Mouse (Mus musculus): ENCODE results near the gene Pmel.
A peak's percentile ranks its signal among the peaks of the same experiment; 100 is the strongest.

Gene Pmel

DNA sequence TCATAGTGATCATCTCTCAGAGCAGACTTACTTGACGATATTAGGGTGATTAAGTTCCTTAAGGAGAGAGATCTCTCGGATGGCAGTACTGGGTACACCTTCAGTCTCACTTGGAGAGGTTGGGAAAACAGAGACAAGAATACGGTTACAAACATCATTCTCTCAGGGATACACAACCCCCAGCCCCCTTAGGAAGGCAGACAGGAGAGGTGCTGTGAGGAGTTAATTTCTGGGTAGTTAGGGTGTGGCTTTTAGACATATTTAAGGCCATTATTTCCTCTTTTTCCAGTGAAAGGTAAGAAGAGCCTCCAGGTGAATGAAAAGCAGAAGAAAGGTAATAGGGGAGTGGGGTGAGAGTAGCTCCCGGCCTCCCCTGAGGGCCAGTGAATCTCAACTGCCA is at the start of gene Pmel:
Gene Pmel, plus strand, starts transcription at position 301 of the 400 bp plus-strand sequence.
- DNase-seq (ENCODE audit: low spot score): no peak

DNA sequence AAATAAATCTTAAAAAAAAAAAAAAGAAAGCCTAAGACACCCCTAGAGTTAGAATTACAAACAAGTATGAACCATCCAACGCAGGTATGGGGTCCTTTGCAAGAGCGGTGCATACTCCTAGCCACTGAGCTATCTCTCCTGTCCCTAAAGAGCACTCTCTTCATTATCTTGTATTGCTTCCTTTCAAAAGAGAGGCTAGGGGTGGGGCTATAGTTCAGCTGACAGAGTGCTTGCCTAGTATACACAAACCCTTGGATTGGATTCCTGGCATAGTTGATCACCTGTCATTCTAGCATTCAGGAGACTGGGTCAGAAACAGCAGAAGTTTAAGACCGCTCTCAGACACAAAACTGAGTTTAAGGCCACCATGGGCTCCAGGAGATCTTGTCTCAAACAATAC is 48.7 kb upstream of the Pmel start:
- DNase-seq (ENCODE audit: low spot score): peak; percentile 32

DNA sequence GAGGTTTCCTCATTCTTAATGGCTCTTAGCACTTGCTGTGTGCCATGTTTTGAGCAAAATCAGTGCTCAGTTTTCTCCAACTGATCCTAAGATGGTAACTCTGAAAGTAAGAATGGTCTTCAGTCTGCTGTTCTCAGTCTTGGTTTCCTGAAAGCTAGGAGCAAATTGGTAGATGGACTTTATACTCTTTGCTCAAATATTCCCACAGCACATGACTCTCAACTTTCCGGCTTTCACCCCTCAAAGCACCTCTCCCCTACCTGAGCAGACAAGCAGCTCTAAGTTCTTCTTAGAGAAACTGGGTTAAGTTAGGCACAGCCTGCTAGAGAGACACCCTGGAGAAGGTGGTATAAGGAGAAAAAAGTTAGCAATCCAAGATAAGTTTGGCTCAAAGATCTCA is 47.3 kb upstream of the Pmel start:
- DNase-seq (ENCODE audit: low spot score): no peak

DNA sequence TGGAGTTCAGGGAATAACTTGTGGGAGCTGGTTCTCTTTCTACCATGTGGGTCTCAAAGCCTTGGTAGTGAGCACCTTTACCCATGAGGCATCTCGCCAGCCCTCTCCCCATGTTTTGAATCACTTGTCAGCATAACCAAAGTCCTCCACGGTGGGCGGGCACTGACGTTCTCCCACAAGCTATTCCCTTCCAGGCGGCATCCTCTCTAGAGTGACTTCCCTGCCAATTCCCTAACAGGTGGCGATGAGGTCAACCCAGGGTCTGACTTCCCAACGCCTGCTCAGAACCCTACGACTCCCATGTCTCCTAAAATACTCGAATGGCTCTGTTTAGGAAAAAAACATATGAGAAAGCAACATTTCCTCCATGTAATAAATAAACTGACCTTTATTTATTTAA is 46.2 kb upstream of the Pmel start:
- no peak for DNase-seq (ENCODE audit: low spot score)

DNA sequence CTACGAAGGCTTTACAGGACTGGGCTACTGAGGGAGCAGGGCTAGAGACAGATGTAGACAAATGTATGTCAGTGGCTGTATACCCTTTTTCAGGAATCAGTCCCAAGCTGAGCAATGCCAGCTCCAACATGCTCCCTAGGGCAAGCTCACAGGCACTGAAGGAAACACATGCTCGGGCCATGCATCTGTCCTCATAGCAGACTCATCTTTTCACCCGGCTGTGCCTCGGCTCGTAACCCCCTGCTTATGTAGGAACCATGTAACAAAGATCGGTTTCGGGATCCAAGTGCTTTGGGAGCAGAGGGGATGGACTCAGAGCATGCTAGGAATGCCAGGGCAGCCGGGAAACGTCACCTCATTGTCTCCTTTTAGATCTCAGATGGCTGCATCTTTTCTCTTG is 44.5 kb upstream of the Pmel start:
- DNase-seq (ENCODE audit: low spot score): no peak

DNA sequence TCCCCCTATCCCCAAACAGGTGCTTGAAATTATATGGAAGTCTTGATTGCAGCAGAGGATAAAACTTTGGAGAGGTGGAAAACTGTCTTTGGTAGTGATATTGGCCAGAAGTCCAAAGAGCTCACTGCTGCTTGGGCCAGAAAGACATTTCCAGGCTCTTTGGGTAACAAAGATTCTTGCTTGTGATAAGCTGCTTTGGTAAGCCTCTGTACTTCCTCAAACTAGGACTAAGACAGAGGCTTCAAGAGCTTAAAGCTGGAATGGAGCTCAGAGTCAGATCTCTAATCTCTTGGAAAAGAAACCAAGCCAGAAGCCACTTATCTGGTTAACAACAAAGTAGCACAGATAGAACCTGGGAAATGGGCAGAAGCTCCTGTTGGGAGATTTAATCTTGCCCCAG is 41.5 kb upstream of the Pmel start:
- no peak for DNase-seq (ENCODE audit: low spot score)

DNA sequence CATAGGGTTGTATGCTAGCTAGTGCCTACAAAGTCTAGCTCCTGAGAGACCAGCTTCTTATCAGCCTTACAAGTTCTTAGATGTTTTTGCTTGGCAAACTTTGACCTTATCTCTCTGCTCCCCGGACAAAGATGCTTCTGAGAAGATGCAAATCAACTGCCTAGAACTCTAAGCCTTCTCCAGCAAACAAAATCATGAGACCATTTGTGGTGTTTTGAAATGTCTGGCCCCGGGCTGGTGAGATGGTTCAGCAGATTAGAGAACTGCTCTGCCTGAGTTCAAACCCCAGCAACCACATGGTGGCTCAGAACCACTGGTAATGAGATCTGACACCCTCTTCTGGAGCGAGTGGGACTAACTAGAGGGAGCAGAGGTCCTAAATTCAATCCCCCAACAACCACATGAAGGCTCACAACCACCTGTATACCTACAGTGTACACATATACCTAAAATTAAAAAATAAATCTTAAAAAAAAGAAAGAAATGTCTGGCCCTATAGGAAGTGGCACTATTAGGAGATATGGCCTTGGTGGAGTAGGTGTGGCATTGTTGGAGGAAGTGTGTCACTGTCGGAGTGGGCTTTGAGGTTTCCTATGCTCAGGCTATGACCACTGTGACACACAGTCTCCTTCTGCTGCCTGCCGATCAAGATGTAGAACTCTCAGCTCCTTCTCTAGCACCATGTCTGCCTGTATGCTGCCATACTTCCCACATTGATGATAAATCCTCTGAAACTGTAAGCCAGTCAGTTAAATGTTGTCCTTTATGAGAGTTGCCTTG is 40.4 kb upstream of the Pmel start:
- DNase-seq (ENCODE audit: low spot score): no peak

DNA sequence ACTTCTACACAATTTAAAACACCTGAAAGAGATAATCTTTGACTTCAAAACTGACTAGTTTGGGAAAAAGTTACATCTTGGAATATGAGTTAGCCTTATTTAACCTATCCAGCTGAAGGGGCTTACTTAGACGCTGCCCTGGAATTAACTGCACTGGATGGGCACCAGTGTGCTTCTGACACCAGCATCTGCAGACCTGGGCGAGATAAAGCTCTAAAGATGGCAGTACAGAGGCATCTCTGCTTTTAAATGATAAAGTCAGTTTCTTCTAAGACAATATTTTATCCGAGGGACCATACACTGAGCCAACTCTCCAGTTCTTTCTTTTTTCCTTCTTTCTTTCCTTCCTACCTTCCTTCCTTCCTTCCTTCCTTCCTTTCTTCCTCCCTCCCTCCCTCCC is 39.2 kb upstream of the Pmel start:
- DNase-seq (ENCODE audit: low spot score): no peak

DNA sequence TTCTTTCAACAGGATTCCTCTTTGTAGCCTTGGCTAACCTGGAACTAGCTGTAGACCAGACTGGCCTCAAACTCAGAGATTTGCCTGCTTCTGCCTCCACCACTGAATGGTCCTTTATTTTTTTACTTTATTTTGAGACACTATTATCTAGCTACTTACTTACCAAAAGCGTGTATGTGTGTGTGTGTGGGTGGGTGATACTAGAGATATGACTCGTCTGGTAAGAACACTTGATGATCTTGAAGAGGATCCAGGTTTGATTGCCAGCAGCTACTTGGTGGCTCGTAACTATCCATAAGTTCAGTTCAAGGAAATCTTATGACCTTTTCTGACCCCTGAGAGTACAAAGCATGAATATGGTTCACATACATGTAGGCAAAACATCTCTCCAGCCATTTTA is 38.7 kb upstream of the Pmel start:
- no peak for DNase-seq (ENCODE audit: low spot score)

DNA sequence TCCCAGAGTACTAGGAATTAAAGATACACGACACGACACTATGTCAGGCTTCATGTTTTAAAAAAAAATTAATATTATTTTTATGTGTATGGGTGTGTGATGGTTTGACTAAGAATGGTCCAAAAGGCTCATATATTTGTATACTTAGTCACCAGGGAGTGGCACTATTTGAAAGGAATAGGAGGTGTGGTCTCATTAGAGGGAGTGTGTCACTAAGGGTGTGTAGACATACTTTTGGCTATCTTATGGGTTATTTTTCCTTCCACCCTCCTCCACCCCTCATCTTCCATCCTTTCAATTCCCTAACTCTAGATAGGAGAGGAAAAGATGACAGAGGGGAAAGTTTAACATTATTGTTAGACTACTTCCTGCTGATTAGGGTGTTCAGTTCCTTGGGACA is 38.2 kb upstream of the Pmel start:
- DNase-seq (ENCODE audit: low spot score): no peak

DNA sequence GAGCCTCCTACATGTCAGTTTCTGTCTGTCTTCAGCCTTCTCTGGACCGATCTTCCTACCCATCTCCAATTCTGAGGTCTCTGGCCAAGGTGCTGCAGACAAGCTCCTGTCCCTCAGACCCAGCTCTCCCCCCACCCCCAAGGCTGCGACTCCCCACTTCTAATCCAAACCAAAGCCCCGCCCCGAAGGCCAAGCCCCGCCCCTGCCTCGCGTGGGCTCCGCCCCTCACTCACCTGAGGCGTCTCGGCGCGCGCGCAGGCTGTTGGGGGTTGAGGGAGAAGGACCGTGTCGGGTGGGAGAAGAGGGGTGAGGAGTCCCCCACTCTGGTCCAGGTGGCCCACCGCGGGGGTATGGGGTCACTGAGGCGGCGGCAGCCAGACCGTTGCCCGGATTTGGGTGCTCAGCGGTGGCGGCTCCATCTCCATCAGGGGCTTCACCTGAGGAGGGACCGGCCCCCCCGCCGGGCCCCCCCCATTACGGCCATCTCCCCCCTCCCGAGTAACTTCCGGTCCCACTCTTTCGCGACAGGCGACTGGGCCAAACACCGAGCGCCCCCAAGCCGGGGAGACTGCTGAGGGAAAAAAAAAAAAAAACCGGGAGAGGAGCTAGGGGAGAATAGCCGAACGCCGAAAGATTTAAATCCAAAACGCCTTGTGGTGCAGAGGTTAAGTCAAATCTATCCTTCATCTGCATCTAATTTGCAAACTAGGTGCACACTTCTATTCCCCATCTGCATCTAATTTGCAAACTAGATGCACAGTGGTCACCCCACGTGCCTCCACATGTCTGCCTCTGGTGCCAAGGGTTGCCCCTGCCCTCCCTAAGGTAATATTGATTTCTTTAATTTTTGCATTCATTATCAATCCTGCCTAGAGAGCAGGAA is 35.0 kb upstream of the Pmel start:
- peak; percentile 58 for DNase-seq (ENCODE audit: low spot score)

DNA sequence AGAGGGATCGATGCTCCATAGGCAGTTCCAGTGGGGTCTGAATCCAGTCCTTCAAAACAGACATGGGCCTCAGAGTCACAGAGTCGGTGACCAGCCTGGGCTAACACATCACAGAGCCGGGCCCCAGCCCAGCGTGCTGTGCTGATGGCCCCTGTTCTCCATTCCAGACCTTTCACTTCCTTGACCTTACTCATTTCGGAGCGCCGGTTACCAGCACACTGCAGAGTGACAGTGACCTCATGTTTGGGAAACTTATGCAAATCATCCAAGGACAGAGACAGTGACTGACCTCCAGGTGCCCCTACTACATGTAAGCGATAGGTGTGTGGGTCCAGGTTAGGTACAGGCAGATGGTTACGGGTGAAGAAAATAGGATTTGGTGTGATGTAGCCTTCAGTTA is 32.8 kb upstream of the Pmel start:
- no peak for DNase-seq (ENCODE audit: low spot score)

DNA sequence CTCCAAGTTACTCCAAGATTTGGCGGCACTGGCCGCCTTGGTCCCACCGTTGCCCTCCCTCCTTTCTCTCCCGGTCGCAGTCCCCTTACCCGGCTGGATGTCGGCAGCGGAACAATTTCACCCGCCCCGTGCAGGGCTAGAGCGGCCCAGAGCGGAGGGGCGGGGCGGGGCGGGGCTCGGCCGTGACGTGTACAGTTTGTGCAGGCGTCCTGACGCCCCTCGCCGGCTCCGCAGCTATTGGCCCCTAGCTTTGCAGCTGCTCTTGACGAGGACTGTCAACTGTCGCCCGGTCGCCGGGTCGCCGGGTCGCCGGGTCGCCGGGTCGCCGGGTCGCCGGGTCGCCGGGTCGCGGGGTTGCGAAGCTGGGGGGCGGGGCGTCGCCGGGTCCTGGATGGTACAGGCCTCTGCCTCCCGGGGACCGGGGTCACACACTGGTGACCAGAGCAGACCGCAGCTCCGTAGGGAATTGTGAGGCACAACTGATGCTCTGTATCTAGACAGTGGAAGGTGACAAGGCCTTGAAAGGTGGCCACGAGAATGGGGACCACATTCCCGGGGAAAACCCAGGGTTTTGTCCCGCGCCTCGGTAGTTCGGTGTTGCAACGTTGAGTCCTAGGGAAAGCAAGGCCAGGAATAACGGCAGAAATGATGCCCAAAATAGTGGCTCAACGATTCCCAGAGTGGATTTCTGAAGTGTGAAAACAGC is 30.1 kb upstream of the Pmel start, which contains the start of gene Suox:
Gene Suox, minus strand, starts transcription at position 311 of the 706 bp plus-strand sequence.
- peak; percentile 81 for DNase-seq (ENCODE audit: low spot score)

DNA sequence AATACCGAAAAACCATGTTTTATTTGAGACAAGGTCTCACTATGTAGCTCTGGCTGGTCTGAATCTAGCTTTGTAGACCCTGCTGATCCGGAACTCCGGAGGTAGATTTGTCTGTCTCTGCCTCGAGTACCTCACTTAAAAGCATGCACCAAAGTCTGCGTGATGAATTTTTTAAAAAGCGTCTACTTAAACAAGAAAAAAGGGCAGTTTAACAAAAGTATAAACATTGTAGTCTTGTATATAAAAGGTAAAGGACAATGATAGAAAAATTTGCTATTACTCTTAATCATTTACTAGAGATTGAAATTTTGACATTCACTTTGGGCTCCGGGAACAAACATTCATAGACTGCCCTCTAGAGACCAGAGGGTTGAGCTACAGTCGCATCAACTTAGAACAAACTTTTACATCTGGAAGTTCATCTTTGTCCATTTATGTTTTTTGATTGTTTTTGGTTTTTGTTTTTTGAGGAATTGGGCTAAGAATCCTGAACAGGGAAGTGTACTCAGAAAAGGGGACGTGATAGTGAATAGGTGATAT is 29.5 kb upstream of the Pmel start:
- DNase-seq (ENCODE audit: low spot score): peak; percentile 61

DNA sequence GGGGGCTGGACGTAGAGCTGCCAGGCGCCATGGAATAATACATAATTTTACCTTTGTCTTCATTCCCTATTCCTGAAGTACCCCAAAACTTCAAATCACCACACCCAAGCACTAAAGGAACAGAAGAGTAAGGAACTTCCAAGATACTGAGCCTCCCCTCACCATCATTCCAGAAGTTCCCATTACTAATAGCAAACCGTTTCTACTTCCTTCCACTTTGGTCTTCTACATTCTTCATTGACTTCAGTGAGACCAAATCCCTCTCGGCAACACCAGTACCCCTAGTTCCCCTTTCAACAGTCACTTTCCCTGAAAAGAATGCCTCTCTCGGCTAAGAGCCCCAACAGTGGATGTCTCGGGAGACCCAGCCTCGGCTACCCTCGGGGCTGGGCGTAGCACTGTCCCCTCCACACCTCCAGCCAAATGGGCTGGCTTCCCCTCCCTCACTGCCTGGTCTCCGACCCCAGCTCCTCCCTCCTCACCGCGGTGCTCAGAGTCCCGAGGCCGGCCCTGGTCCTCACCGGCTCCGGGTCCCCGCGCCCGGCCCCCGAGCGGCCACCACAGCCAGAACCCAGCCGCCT is 8.5 kb upstream of the Pmel start:
- DNase-seq (ENCODE audit: low spot score): no peak

DNA sequence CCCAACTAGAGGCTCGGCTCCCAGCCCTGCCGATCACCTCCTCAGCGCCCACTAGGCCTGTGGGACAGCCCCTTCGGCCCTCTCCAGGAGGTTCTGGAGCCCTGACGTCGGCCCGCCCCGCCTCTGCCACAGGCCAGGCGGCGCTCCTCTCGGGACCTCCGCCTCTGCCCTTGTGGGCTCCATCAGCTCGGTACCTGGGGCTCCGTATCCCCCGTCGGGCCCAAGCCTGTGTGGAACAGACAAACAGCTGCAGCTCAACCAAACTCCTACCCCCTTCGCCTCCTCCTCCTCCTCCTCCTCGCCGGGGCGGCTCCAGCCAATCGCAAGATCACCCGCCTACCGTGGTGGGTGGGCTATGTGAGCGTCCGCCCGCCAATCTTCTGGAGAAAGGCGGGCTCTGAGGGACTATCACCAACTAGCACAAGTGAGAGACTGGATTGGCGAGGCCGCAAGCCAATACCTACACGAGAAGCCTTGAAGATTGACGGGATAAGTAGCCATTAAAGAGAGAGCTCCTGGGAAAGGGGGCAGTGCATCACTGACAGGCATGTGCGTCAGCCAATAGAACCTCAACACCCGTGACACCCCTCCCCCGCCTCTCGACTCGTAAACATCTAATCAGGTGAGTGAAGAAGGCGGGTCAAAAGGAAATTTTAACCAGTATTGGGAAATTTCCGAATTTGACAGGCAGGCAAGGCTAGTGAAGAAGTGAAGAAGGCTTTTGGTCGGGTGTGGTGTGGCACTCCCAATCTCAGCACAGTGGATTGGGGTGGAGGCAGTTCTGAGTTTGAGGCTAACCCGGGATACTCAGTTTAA is 7.8 kb upstream of the Pmel start, which contains the start of gene Rab5b:
Gene Rab5b, minus strand, starts transcription at position 273 of the 816 bp plus-strand sequence.
- DNase-seq (ENCODE audit: low spot score): peak; percentile 99

DNA sequence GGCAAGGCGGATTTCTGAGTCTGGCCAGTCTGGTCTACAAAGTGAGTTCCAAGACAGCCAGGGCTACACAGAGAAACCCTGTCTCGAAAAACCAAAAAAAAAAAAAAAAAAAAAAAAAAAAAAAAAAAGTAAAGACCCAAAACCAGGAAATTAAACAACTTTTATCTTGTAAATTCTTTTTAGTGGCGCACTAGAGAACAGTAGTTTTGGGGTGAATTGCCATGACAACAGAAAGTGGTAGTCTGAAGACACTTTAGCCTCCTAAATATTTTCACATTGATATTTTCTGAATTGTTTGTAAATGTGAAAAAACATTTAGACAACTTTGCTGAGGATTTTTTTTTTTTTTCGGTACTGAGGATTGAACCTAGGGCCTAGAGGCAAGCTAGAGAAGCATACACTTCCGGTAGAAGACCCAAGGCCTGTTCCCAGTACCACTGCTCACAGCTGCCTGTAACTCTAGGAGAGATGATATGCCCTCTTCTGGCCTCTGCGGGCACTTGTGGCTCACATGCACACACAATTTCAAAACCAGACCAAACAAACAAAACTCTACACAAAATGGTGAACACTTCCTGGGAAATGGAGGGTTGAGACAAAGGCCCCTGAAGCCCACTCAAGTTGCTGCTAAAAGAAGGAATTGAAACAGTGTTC is 6.8 kb upstream of the Pmel start:
- no peak for DNase-seq (ENCODE audit: low spot score)

DNA sequence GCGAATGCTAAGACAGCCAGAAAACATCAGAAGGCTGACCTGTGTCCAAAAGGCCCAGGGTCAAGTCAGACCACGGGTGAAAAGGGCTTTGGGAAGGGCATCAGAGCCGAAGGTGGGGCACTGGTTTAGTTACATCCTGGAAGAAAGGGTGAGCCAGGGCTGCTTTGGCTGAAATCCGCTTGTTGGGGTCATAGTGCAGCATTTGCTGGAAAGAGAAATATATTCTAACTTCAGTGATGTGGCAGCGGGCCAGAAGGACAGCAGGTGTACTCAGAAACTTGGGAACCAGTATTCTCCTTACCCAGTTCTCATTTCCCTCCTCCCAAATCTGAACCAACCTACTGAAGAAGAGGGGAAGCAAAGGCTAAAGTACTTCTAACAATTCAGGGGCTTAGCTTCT is 5.0 kb upstream of the Pmel start:
- DNase-seq (ENCODE audit: low spot score): no peak

DNA sequence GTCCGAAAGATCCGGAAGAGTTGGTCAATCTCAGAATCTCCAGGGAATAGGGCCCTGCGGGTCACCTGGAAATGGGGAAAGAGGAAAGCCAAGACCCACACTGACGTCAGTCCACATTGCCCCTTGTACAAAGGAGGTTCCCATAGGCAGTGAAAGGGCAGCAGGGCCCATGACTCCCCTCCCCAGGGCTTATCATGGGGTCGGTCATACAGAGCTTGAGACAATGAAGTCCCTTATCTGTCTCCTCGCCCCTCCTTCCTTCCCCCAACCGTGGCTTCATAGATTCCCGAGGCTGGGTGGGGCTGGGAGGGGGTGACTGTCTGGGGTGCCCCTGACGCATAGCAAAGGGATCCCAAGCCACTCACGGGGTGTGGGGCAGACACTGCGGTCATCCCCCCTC is 4.4 kb upstream of the Pmel start:
- DNase-seq (ENCODE audit: low spot score): no peak

DNA sequence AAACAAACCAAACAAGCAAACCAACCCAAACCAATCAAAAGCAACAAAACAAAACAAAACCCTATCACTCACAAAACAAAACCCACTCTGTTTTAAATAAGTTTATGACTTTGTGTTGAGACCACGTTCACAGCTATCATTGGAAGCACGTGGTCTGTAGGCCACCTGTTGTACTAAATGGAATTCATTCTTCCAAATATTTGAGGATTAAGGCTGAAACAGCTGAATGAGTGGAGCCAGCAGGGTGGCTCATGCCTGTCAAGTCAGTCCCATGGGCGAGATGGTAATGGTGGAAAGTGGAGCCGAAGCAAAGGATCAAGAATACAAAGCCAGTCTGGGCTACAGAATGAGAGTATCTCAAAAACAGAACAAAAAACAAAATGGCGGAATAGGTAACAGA is 3.3 kb upstream of the Pmel start:
- DNase-seq (ENCODE audit: low spot score): no peak

All from lung, postnatal 25 days (tissue).